Mouse (Mus musculus) thymus, postnatal 36 days (tissue): ENCODE measurements around the gene Ctr9.
A peak's percentile ranks its signal among the peaks of the same experiment; 100 is the strongest.

Source experiments
- DNase-seq, 2 experiments: peaks; one replicate each; pipeline ENCODE4 v3.0.0; 2022; ENCODE audit warnings: mixed read lengths in 2 of 2

Gene Ctr9

DNA sequence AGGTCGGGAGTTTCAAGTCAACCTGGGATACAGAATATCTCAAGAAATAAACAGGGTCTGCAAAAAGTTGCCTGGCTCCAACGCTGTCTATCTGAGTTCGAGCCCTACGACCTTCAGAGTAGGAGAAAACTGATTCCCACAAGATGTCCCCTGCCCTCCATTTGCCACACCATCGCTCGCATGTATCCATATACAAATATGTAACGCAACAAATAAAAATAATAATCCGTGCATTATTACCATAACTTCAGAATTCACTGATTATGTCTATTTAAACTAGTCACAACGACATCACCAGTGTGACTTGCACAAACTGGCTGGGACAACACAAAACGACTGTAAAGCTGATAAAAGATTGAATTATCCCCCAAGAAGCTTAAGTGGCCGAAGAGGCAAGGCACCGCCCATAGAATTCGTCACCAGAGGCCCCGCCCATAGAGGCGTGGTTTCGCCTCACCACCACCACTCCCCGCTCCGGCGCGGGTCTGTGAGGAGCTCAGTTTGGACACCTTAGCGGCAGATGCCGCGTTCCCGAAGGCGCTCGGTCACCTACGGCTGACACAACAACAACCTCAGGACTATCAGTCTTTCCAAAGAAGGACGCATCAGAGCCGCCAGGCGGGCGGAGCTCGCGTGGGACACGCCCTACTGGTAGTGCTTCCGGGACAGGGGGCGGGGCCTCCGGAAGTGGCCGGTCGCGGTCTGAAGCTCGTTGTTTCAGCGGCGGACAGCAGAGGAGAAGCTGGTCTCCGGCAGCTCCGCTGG, at the start of gene Ctr9:
Gene Ctr9, plus strand, starts transcription at position 671 of the 765 bp plus-strand sequence.
- peak; percentile 88 to 92 for DNase-seq

GRCm38 (mm10) chr7:110981036-110981435, 47.7 kb upstream of the Ctr9 start:
- peak in 1 of 2 experiments; percentile 22 for DNase-seq

GRCm38 (mm10) chr7:110982053-110982705, 46.6 kb upstream of the Ctr9 start, which contains the start of gene Mrvi1:
Gene Mrvi1 (minus strand): TSS chr7:110982461.
- DNase-seq: peak in 1 of 2 experiments; percentile 16

GRCm38 (mm10) chr7:110982764-110983163, 46.0 kb upstream of the Ctr9 start:
- DNase-seq: peak; percentile 42

DNA sequence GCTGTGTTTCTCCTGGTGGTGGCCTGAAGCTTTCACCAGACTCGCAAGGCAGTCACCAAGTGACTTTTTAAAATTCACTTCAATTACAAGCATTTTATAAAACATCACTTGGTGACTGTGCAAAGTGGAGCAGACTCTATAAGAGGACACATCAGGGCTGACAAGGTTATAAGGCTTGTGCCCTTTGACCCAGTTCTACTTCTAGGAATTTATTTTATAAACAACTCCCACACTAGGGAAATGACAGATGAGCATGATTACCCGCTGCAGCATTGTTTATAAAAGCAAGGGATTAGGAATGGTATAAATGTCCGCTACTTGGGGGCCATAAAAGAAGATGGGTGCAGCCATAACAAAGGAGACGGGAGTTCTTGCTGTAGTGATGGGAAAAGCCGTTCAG, 45.1 kb upstream of the Ctr9 start:
- no peak for DNase-seq

- DNase-seq: no peak
Measured at GRCm38 (mm10) chr7:110985581-110986265, 43.0 kb upstream of the Ctr9 start.

- no peak for DNase-seq
Measured at GRCm38 (mm10) chr7:110988081-110988480, 40.7 kb upstream of the Ctr9 start.

DNA sequence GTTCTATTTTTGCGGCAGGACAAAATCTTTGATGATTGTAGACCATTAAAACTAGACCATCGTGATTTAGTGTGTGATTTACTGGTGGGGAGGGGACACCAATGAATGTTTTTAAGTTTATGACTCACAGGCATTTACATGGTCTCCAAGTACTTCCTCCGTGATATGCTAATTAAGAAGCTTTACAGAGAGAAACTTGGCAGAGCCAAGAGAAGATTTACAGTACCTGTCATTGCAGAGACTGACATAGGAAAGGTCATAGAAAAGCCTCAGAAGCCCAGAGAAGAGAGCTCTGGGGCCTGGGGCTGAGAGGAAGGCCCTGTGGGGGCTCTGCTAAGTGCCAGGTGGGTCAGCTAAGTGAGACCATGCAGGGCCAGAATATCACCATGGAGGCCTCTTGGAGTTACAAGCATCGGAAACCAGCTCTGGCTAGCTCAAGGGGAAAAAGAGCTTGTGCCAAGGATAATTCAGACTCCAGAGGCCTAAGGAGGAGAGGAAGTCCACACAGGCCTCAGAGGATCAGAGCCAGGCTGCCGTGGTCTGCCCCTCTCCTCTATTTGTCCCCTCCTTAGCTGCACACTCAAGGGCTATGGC, 39.4 kb upstream of the Ctr9 start:
- no peak for DNase-seq

DNA sequence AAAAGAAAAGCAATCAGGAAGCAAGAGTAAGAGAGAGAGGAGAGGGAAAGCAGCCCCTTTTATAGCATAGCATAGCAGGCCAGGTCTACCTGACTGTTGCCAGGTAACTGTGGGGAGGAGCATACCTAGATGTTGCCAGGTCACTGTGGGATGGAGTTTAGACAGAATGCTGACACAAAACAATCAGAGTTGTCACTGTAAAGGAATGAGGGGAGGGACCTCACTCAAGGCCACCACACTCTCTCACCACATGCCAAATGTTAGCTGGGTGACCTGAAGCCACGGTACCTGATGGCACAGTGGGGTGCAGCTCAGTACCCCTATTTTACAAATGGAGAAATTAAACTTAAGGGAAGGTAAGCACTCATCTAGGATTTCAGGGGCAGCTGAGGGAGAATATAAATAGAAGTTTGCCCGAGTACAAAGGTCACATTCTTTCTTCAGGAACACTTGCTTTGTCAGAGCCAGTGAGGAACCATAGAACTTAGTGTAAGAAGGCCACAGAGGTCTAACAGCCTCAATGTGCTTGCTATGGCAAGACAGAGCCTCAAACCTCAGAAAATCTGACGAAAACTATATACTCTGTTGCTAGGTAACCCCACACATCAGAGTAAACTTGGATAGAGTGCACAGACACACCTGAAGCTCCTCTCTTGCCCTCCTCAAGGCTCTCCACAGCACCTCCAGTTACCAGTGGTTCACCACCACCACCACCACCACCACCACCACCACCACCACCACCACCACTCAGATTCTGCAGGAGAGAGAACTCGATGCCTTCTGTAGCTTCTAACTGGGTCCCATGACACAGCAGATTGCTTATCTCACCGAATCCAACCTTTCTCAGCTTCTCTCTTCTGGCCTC, 38.2 kb upstream of the Ctr9 start:
- no peak for DNase-seq

DNA sequence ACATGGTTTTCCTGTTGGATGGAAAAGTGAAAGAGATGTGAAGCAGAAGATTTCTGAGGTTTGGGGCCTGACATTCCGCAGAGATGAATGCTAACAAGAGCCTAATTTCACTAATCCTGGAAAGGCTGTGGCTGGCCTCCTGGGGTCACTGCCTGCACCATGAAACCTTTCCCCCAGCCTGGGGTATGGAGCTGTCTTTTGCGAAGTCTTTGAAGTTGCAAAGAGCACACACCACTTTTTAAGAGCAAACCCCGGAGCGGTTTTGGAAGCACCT, 37.6 kb upstream of the Ctr9 start:
- no peak for DNase-seq

DNA sequence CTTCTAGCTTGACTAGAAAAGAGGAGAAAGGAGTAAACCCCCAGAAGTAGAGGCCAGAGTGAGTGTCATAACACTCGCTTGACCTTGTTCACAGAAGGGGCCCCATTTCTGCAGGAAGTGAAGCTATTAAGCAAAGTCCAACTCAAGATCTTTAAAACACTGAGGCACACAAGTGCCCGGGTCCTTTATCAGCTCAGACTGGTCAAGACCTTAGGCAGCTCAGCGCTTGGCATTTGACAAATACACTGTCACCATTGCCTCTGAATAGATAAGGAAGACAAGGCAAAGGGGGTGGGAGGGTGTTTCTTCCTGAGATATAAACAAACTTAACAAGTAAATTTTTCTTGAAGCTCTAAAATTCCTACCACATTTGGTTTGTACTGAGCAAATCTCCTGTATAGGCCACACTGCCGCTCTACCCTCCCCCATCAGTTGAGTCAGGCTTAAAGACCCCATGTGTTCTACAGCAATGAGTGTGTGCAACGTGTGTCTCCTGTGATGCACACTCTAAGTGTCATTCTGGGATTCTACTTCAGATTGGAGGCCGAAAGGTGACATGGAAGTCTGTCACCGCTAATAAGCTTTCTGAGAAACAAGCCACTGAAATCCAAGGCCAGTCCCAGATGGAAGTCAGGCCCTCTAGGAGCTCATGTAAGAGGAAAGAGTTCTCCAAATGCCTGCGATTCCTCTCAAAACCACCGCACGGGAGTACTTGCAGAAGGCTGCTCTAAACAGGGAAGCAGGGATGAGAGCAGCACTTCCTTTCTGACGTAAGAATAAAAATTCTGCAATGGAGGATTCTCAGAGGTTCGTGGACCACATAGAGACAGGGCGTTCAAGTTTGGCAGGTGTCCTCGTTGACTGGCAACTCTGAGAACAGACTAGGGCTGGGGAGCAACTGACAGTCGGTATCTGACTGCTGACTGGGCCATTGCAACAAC, 29.6 kb upstream of the Ctr9 start:
- DNase-seq: peak in 1 of 2 experiments; percentile 25

GRCm38 (mm10) chr7:111004136-111004840, 24.5 kb upstream of the Ctr9 start:
- DNase-seq: no peak

- peak in 1 of 2 experiments; percentile 15 for DNase-seq
Measured at GRCm38 (mm10) chr7:111014039-111014605, 14.6 kb upstream of the Ctr9 start.

DNA sequence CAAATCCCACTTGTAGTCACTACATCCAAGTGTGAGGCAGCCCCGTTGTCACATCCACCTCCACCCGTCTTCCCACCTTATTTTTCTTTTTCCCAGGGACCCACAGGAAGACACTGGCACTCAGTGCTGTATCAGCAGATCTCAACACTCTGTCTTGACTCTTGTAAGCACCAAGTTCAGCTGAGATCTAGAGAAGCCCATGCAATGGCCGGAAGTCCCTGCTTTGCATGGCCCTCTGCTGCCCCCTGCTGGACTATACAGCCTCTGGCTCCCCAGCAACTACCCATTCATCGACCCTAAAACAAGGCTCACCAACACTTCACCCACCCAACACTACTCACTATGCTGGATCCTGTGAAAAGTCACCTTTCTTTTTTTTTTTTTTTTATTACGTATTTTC, 13.9 kb upstream of the Ctr9 start:
- peak; percentile 86 to 89 for DNase-seq

DNA sequence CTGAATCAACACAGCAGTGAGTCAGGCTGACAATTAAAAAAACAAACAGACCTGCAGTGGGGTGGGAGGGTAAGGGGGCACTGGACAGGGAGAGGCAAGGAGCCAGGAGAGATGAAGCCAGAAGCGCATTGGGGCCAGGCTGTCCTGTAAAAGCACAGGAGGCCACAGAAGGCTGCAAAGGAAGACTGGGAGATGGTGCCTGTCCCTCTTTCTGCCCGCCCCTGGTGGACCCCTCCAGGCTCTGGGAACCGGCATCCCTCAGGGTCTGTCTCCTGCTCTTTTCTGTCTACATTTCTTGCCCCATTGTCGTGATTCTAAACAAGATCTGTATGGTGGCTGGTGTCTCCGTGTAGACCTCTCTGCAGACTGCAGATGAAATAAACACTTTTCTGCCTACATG, 13.0 kb upstream of the Ctr9 start:
- DNase-seq: no peak

GRCm38 (mm10) chr7:111016921-111017320, 11.8 kb upstream of the Ctr9 start:
- no peak for DNase-seq

DNA sequence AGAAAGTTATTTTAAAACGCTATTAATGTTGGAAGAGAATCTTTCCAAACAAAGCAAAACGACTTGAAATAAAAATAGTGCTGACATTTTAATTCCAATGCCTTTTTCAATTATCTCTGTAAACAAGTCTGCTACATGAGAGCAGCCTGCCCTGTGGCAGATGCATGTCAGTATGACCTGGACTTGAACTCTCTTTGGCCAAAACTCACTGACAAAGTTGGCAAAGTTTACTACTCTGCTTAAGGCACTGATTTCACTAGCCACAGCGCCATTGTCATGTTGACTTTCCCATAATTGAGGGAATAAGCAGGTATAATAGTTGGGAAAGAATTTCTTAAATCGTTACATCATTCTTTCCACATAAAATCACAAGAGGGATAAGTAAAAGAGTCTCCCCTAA, 7.9 kb upstream of the Ctr9 start:
- DNase-seq: no peak

- no peak for DNase-seq
Measured at GRCm38 (mm10) chr7:111024068-111024594, 4.6 kb upstream of the Ctr9 start.

GRCm38 (mm10) chr7:111024912-111025311, 3.8 kb upstream of the Ctr9 start:
- no peak for DNase-seq

DNA sequence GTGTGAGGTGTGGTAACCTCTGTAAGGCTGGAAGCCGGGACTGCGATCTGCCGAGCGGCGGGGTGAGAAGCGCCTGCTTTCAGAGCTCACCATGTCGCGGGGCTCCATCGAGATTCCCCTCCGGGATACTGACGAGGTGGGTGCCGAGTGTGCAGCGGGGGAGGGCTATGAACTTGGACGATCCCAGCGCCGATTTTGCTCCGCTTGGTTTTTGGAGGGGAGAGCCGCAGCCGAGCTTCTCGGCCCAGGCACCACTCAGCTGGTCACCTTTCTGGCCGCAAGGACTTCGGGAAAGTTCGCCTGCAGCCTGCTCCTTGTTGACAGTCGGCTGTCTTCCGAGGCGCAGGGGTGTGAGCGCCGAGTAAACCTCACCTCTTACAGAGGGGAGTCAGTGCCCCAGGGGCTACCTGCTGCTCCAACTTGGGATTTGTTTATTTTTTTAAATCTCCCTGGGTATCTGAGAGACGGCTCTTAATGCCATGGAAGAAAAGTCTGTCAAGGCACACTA, 349 bp downstream of the Ctr9 start:
- DNase-seq: no peak
